Comparison of ENCODE assay signal across 12 mouse cellular contexts in the genomic region with DNA sequence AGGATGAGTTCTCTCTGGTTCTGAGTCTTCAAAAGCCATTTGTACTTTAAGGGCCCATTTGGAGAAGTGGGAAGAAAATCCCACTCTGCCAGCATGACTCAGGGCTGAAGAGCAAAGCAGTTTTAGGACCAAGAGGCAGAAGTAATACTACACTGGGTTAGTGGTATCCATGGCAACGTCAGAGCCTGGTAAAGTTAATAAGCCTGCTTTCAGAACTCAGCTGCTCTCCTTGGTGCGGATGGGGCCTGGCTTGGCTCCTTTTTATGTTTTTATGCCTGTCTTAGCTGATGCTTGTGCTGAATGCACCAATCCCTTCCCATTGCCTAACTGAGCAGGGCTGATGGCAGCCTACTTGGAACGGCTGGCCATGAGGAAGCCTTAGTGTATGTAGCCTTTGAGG.
DNase-seq lines count a peak whose midpoint lies in the region; ATAC-seq and TF ChIP-seq lines count a peak whose summit lies in the region.
"Had no signal": no experiment of that assay in that cellular context is flagged by ENCODE, and none has a peak within 500 bp of the region (broad histone marks: within the 10 kb centered on the region; RNA-seq: fewer than 3 reads in every experiment).

No protein-coding gene starts in this region.

- no peak for ATAC-seq in lung, embryonic 14.5 days (ENCODE audit: insufficient read depth)

- no peaks in the 10 kb centered on the region for H3K4me1 ChIP-seq in lung, embryonic 14.5 days (ENCODE audit: insufficient read depth)

- no peaks in the 10 kb centered on the region for H3K9me3 ChIP-seq in lung, embryonic 14.5 days (ENCODE audit: low read depth, low read length)

- 59% methylated on average over 3 of the region's 3 CpGs for WGBS in lung, embryonic 14.5 days

- H3K4me3 ChIP-seq in lung, embryonic 14.5 days (ENCODE audit: low read depth, low read length), result no peak overlapping the region

- no peak overlapping the region for H3K9ac ChIP-seq in lung, embryonic 14.5 days

- TF ChIP-seq CTCF in lung, embryonic 14.5 days (IDR thresholded peaks at IDR 0.05; ENCODE audit: low read depth), result no peak

- intact Hi-C loops in left cerebral cortex, postnatal 4 days (cut with DNase I), result no loop called here

- no peaks in the 10 kb centered on the region for H3K36me3 ChIP-seq in lung, embryonic 14.5 days (ENCODE audit: insufficient read depth)

- H3K4me2 ChIP-seq in lung, embryonic 14.5 days, result no peak overlapping the region

- no peaks in the 10 kb centered on the region for H3K27me3 ChIP-seq in lung, embryonic 14.5 days (ENCODE audit: insufficient read depth, low read length)
- H3K27me3 ChIP-seq: CH12.LX had no signal

- peak; percentile 18 for DNase-seq in lung, embryonic 14.5 days
- no peak for DNase-seq in lung, postnatal 4 days
- DNase-seq in frontal cortex, postnatal 14 days (ENCODE audit: low spot score in 2 of 2), result peak; percentile 31 to 33
- DNase-seq in left cerebral cortex, postnatal 4 days, result peak; percentile 25
- peak; percentile 47 for DNase-seq in right cerebral cortex, postnatal 25 days
- DNase-seq in heart, adult 9 months (ENCODE audit: low spot score in 2 of 2), result no peak
- DNase-seq in urinary bladder, adult 2 months (ENCODE audit: low spot score), result no peak
- DNase-seq in cerebellum, adult 8-10 months, result no peak
- DNase-seq: cerebellum, postnatal 14 days; kidney, postnatal 14 days; thymus, postnatal 25 days had no signal

- H3K27ac ChIP-seq in lung, embryonic 14.5 days (ENCODE audit: low read depth), result no peak overlapping the region

Comparison
In these comparisons a context has a peak if more than half of its experiments do, and no peak if none do; other contexts are left out.
1. DNase-seq: peak in lung, embryonic 14.5 days (single experiment), frontal cortex, postnatal 14 days (2 of 2), left cerebral cortex, postnatal 4 days (single experiment) and right cerebral cortex, postnatal 25 days (single experiment); none in lung, postnatal 4 days (0 of 2), heart, adult 9 months (0 of 2), urinary bladder, adult 2 months (single experiment) and cerebellum, adult 8-10 months (single experiment).